Mouse (Mus musculus) cerebellum, postnatal 10 days (tissue): Measurements from ENCODE around the gene Spock1.

Experiments used
- DNase-seq, 2 experiments: peaks; one replicate each; pipeline ENCODE4 v3.0.0; 2021; ENCODE audit warnings: mixed read lengths in 2 of 2

Gene Spock1

GRCm38 (mm10) chr13:57858491-57858890 is 49.6 kb downstream of the Spock1 start:
- DNase-seq, result no peak

- peak; percentile 31 to 53 for DNase-seq
Observed at GRCm38 (mm10) chr13:57857016-57857415, 51.1 kb downstream of the Spock1 start.

- DNase-seq, result no peak
Observed at GRCm38 (mm10) chr13:57856311-57856853, 51.8 kb downstream of the Spock1 start.

DNA sequence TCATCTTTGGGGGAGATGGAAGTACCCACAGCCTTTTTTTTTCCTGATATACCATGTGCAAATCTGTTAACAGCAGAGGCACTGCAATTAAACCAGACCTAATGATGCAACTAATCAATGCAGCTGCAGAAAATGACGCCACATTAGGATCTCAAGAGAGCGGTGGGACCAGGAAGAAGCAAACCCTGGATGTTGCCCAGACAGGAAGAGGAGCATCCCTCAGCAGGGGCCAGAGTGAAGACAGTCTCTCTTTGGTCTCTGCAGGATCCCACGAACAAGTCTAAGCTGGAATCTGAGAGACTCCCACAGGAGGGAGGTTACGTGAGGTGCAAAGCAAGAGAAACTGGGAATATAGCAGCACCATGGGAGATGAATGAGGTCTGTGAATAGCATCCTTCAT is 52.4 kb downstream of the Spock1 start:
- DNase-seq, result no peak

DNA sequence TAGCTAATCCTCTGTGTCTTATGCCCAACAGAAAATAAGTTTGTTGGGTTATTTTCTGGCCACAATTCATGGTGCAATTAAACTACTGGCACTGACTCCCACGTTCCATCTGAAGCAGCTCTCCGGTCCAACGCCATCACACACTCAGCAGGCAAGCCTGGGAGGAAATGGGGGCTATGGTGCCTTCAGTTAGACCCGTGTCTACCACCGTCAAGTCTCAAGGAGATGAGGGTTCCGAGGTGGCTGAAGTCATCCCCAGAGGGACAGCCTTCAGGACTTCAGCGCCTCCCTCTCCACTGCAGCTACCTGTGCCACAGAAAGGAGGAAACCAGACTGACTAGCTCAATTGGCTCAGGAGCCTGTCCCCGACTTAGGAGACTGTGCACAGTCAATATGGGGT is 53.7 kb downstream of the Spock1 start:
- no peak for DNase-seq

DNA sequence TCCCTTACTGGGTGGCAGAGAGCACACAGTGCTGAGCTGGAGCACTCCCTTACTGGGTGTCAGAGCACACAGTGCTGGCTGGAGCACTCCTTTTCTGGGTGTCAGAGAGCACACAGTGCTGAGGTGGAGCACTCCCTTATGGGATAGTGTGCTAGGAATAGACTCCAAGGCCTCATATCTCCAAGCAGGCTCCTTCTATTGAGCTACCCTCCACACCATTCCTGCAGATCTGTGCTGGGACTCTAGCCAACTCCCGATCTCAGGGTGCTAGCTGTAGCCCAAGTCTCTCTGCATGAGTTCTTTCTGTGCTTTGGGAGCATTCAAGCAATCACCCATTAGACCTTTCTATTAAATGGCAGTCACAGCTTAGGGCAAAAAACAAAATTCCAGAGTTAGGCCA is 54.5 kb downstream of the Spock1 start:
- no peak for DNase-seq

DNA sequence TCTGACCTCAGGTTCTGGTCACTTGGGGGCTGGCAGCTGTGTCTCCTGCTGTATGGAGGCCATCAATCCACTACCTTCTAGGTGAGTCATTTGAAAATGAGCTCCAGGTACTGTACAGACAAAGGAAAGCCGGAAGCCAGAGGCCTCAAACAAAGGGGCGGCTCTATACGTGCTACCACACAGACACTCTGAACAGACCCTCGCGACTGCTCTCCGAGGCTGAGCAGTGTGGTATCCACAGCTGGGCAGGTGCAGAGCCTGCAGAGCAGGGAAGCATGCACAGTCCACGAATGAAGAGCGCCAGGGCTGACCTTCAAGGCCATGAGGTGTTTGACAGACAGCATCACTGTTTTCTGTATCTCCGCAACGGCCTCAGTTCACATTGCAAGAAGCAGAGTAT is 55.0 kb downstream of the Spock1 start:
- no peak for DNase-seq

GRCm38 (mm10) chr13:57848931-57849330 is 59.2 kb downstream of the Spock1 start:
- no peak for DNase-seq

GRCm38 (mm10) chr13:57847101-57847500 is 61.0 kb downstream of the Spock1 start:
- DNase-seq, result peak; percentile 68 to 78

DNA sequence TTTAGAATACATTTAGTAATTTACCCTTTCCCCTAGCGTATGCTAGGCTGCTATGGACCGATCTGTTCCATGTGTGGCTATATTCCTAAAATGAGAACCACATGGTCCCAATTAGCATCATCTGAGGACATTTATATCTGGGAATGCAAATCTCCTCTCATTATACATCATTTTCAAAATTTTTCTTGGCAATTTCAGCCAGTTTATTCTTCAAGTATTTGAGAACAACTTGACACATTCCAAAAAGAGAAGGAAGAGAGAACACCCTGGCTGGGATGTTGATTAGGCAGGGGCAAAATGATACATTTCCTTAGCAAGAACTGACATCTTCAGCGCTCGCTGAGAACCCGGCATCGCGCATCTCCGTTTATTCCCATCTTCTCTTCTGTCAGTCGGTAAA is 61.7 kb downstream of the Spock1 start:
- DNase-seq, result no peak

DNA sequence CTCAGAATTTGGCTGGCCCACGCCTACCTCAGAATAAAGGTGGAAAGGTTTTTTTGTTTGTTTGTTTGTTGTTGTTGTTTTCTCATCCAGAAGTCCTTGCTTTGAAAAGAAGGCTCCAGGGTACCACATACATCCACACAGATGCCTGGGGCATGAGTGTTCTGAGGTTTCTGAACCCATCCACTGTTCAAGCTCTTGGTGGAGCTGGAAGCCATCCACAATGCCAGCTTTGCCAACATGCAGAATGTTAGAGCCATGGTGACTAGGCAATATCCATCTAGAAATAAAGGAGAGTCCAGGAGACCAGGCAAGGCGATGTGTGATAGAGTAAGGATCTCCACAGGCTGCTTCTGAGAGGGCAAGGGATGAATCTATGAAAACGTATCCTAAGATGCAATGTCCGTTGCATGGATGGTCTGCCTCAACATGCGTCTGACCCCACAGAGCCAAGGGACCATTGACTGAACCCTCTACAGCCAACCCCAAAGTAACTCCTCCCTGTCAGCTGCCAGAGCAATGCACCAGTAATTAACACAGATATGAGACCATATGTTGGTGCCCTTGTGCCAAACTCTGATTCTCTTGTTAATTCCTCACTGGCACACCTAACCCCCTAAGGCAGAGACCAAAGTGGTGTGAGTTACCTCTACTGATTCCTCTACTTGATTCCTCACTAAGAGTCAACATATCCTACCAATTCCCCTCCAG is 66.8 kb downstream of the Spock1 start:
- peak in 1 of 2 experiments; percentile 35 for DNase-seq

GRCm38 (mm10) chr13:57837691-57838437 is 70.3 kb downstream of the Spock1 start:
- DNase-seq, result no peak

- no peak for DNase-seq
Observed at GRCm38 (mm10) chr13:57831374-57832163, 76.6 kb downstream of the Spock1 start.

- no peak for DNase-seq
Observed at GRCm38 (mm10) chr13:57830896-57831295, 77.2 kb downstream of the Spock1 start.

DNA sequence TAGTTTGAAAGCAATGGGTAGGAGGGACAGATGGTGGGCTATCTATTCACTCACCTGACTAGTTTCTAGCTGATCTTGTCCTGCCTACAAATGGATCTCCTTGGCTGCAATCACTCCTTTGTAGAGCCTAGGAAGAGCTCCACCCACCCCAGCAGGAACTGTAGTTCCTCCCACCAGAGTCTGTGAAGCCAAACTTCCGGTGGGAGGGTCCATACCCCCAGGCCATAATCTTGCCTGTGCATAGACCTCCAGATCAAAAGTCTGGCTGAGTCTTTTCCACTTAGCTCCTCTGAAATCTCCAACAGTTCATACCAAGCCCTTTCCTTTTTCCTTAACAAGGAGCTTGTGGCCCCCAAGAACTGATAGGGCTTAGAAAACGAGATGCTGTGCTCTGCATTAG is 78.0 kb downstream of the Spock1 start:
- DNase-seq, result no peak

GRCm38 (mm10) chr13:57816276-57816675 is 91.9 kb downstream of the Spock1 start:
- DNase-seq, result peak; percentile 79 to 81

DNA sequence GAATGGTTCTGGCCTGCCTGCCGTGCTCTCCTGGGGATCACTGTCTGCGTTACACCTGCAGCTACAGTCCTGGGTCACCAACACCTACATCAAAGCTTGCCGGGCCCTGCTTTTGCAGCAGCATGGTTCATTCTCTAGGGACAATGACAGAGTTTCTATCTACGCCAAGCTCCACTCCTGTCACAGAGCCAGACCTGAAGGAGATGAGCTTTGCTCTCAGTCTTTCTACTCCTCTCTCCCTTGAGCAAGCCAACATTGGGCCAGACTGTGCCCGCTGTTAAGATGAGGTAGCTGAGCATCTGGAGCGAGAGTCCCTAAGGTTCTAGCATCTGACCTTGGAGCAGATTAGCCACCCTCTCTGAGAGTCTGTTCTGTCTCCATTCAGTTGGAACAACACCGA is 95.5 kb downstream of the Spock1 start:
- DNase-seq, result peak; percentile 43 to 51

DNA sequence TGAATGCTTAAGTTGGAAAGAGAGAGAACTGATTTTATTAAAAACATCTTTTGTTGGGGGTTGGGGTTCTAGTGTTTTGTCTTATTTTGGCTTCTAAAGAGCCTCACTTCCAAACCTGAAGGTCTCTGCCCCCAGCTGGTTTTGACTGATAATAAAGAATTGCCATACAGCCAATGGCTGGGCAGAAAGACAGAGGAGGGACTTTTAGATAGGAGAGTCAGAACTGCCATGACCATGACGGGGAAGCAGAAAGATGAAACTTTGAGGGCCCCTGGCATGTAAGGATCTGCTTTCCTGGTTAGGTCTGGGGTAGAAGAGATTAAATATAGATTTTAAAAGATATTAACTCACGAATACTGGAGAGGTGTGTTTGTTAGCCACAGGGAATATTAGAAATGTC is 96.9 kb downstream of the Spock1 start:
- no peak for DNase-seq

GRCm38 (mm10) chr13:57810816-57811215 is 97.3 kb downstream of the Spock1 start:
- no peak for DNase-seq

DNA sequence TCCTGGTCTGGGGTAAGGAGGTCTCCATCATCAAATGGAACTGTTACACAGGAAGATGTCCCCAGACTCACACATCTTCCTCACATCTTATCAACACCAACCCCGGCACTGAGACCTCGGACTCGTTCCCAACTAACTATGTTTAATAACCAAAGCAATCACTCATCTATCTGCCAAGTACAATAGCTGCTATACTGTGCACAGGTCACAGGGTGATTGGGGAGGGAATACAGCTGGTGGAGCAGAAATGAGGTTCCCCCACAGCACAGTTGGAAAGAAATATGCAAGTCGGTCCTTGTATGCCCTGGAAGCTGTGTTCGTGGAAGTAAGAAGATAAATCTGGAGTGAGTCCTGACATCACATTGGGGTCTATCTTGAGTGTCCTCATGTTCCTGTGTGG is 98.0 kb downstream of the Spock1 start:
- DNase-seq, result no peak

DNA sequence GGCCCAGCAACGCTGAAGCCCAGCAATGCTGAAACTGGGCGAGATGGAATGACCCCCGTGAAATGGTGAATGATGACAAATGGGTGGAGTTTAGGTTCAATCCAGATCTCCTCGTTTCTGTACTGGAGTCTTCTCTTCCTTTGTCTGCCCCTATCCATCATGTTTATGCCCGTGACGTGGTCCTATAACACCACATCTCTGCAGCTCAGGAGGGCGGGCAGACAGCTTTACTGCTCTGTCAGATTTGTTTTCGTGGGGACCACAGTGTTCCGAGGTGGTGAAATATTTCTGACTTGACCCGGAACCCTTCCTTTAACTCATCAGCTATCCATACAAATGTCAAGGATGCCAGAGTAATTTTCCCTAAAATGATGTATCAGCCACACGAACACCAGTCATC is 98.5 kb downstream of the Spock1 start:
- DNase-seq, result no peak

- DNase-seq, result peak; percentile 55 to 62
Observed at GRCm38 (mm10) chr13:57806816-57807215, 101.3 kb downstream of the Spock1 start.

DNA sequence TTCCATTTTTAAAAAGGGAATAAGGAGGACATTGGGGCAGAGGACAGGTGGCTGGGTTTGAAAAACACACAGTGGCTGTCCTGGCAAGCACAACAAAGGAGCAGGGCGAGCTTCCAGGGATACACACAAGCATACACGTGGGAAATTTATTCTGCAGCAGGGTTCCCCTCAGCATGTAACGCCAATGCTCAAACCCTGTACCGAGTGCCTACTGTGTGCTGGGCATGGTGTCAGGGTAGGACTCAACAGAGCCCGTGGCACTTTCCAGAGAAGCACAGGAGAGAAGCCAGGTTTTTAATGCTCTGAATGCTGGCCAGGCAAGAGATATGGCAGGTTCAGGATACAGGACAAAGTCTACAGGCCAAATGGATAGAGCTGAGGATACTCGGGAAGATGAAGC is 101.8 kb downstream of the Spock1 start:
- peak; percentile 83 to 94 for DNase-seq
